Mouse (Mus musculus) heart, embryonic 14.5 days (tissue): Measurements from ENCODE around the gene Klk8. TPM values are rescaled to one million over a fixed set of nuclear protein-coding genes. Genes with fewer than 3 reads are reported as not detected.

Experiments
- polyA plus RNA-seq: library from polyadenylated mRNA; unstranded; fragments of >200 nt; fragmentation: Nextera tagmentation; extraction: Ambion mirVana; gene quantifications from 2 replicates; pipeline ENCODE4 v1.2.1, GENCODE M21; 2014

The Klk8 gene
- polyA plus RNA-seq, 1 experiment from 2014 or later: 24.2 TPM

Other genes starting within 250 kb of the Klk8 start
- 1.3 TPM in 2 replicates for gene Zfp658, start 235.3 kb upstream of the Klk8 start, polyA plus RNA-seq
- gene Zfp719, start 218.0 kb upstream of the Klk8 start, polyA plus RNA-seq: 7.8 and 7.9 TPM in 2 replicates
- not detected in 2 replicates for gene Zfp819, start 190.4 kb upstream of the Klk8 start, polyA plus RNA-seq
- gene Ceacam18, start 162.9 kb upstream of the Klk8 start, polyA plus RNA-seq: not detected in 2 replicates
- 0.31 and 0.49 TPM in 2 replicates for gene Siglece, start 137.4 kb upstream of the Klk8 start, polyA plus RNA-seq
- gene Ctu1, start 125.6 kb upstream of the Klk8 start, polyA plus RNA-seq: 3.4 and 4.9 TPM in 2 replicates
- not detected in 2 replicates for gene Klk14, start 107.2 kb upstream of the Klk8 start, polyA plus RNA-seq
- not detected in 2 replicates for gene Klk13, start 85.0 kb upstream of the Klk8 start, polyA plus RNA-seq
- gene Klk12, start 28.7 kb upstream of the Klk8 start, polyA plus RNA-seq: not detected in 2 replicates
- not detected in 2 replicates for gene Klk11, start 23.0 kb upstream of the Klk8 start, polyA plus RNA-seq
- gene Klk10, start 16.5 kb upstream of the Klk8 start, polyA plus RNA-seq: 0.19 and 0.34 TPM in 2 replicates
- not detected in 2 replicates for gene Klk9, start 5.7 kb upstream of the Klk8 start, polyA plus RNA-seq
- gene Klk7, start 13.7 kb downstream of the Klk8 start, polyA plus RNA-seq: 0.11 and 0.20 TPM in 2 replicates
- gene Klk6, start 26.9 kb downstream of the Klk8 start, polyA plus RNA-seq: not detected in 2 replicates
- not detected in 2 replicates for gene Klk5, start 44.4 kb downstream of the Klk8 start, polyA plus RNA-seq
- gene Klk4, start 83.6 kb downstream of the Klk8 start, polyA plus RNA-seq: not detected in 2 replicates
- not detected in 2 replicates for gene Klk15, start 136.2 kb downstream of the Klk8 start, polyA plus RNA-seq
- not detected in 2 replicates for gene Klk1b8, start 153.1 kb downstream of the Klk8 start, polyA plus RNA-seq
- not detected in 2 replicates for gene Klk1b1, start 169.2 kb downstream of the Klk8 start, polyA plus RNA-seq
- not detected in 2 replicates for gene Klk1b9, start 178.5 kb downstream of the Klk8 start, polyA plus RNA-seq
- not detected in 2 replicates for gene Klk1b11, start 198.3 kb downstream of the Klk8 start, polyA plus RNA-seq
- not detected in 2 replicates for gene Klk1b26, start 214.6 kb downstream of the Klk8 start, polyA plus RNA-seq